Mouse (Mus musculus): ENCODE measurements around the gene Cops4.

Gene Cops4

DNA sequence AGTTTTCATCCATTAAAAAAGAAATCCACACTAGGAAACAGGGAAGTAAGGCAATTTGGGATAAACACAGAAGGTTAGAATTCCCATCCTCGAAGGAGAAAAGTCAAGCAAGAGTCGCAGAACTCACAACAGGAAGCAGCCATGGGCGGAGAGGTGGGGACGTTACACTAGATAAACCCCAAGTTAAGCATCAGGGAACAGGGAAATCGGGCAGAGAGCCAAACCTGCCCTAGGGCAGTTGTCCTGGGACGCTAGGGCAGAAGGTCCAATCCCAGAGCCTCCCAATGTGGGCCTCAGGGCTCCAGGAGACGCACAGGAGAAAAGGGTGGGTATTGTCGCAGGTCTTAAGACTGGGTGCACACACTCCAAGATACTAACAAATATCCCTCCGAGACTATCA lies 39.4 kb downstream of the Cops4 start:
- Histone ChIP-seq H3K27me3 (ENCODE audit: control insufficient read depth, insufficient read depth, low read length, poor library complexity, severe bottlenecking) (no peaks in the 10 kb centered on the region), H3K36me3 (ENCODE audit: control insufficient read depth, insufficient read depth, low read length, poor library complexity, severe bottlenecking) (peaks cover 9% of the 10 kb centered on the region)
- no peak for DNase-seq (ENCODE audit: low read depth, low spot score)

GRCm38 (mm10) chr5:100558783-100559182 lies 40.7 kb downstream of the Cops4 start:
- DNase-seq (ENCODE audit: low read depth, low spot score) = no peak

DNA sequence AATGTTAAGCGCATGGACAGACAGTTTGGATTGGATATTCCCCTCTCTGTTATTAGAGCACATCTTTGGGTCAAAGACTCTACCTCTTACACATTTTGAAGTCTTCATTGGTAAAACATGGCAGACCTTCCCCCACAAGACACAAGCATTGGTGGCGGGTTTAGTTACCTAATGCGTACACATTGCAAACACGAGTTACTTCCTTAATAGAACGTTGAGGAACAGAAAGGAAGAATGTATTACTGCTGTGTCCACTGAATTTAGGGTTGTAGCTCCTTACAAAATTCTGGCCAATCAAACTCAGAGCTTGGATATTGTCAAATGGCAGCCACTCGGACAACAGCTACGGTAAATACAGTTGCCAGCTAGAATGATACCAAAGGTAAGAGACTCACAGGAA lies 41.2 kb downstream of the Cops4 start:
- Histone ChIP-seq H3K27me3 (ENCODE audit: control insufficient read depth, insufficient read depth, low read length, poor library complexity, severe bottlenecking) (no peaks in the 10 kb centered on the region), H3K36me3 (ENCODE audit: control insufficient read depth, insufficient read depth, low read length, poor library complexity, severe bottlenecking) (peaks cover 7% of the 10 kb centered on the region)
- no peak for DNase-seq (ENCODE audit: low read depth, low spot score)

More at GRCm38 (mm10) chr5:100558783-100559182, 40.7 kb downstream of the Cops4 start:
- Histone ChIP-seq H3K36me3 (ENCODE audit: control insufficient read depth, insufficient read depth, low read length, poor library complexity, severe bottlenecking) (peaks cover 7% of the 10 kb centered on the region), H3K27me3 (ENCODE audit: control insufficient read depth, insufficient read depth, low read length, poor library complexity, severe bottlenecking) (no peaks in the 10 kb centered on the region)

- Histone ChIP-seq H3K27me3 (ENCODE audit: control insufficient read depth, insufficient read depth, low read length, poor library complexity, severe bottlenecking) (no peaks in the 10 kb centered on the region), H3K36me3 (ENCODE audit: control insufficient read depth, insufficient read depth, low read length, poor library complexity, severe bottlenecking) (peaks cover 5% of the 10 kb centered on the region)
- peak; percentile 58 for DNase-seq (ENCODE audit: low read depth, low spot score)
These were observed 44.6 kb downstream of the Cops4 start for GRCm38 (mm10) chr5:100562702-100563101.

GRCm38 (mm10) chr5:100566798-100567197 lies 48.7 kb downstream of the Cops4 start:
- no peak for DNase-seq (ENCODE audit: low read depth, low spot score)
- H3K36me3 ChIP-seq (ENCODE audit: control insufficient read depth, insufficient read depth, low read length, poor library complexity, severe bottlenecking) = no peaks in the 10 kb centered on the region
- no peaks in the 10 kb centered on the region for H3K27me3 ChIP-seq (ENCODE audit: control insufficient read depth, insufficient read depth, low read length, poor library complexity, severe bottlenecking)

- Histone ChIP-seq H3K27me3 (ENCODE audit: control insufficient read depth, insufficient read depth, low read length, poor library complexity, severe bottlenecking) (no peaks in the 10 kb centered on the region), H3K36me3 (ENCODE audit: control insufficient read depth, insufficient read depth, low read length, poor library complexity, severe bottlenecking) (no peaks in the 10 kb centered on the region)
- no peak for DNase-seq (ENCODE audit: low read depth, low spot score)
These were observed 49.3 kb downstream of the Cops4 start for GRCm38 (mm10) chr5:100567258-100568032.

DNA sequence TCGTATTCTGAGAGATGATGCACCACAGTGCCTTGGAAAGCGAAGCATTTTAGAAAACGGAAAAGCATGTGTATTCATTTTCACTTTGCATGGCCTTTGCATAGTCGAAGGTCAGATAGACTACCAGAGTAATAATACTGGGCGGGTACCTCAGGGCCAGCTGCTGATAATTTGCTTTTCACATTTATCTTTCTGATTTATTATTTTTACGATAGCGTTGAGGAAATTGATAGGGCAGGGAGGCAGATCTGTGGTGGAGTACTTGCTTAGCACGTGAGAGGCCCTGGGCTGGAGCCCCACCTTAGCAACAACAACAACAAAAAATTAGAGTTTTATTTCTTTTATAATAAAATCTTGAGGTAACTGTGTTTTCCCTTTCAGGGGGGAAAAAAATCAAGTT lies 50.1 kb downstream of the Cops4 start:
- no peak for DNase-seq (ENCODE audit: low read depth, low spot score)

GRCm38 (mm10) chr5:100568802-100569201 lies 50.7 kb downstream of the Cops4 start:
- DNase-seq (ENCODE audit: low read depth, low spot score) = no peak

More for the DNA sequence above, 50.1 kb downstream of the Cops4 start:
- Histone ChIP-seq H3K27me3 (ENCODE audit: control insufficient read depth, insufficient read depth, low read length, poor library complexity, severe bottlenecking) (no peaks in the 10 kb centered on the region), H3K36me3 (ENCODE audit: control insufficient read depth, insufficient read depth, low read length, poor library complexity, severe bottlenecking) (no peaks in the 10 kb centered on the region)

DNA sequence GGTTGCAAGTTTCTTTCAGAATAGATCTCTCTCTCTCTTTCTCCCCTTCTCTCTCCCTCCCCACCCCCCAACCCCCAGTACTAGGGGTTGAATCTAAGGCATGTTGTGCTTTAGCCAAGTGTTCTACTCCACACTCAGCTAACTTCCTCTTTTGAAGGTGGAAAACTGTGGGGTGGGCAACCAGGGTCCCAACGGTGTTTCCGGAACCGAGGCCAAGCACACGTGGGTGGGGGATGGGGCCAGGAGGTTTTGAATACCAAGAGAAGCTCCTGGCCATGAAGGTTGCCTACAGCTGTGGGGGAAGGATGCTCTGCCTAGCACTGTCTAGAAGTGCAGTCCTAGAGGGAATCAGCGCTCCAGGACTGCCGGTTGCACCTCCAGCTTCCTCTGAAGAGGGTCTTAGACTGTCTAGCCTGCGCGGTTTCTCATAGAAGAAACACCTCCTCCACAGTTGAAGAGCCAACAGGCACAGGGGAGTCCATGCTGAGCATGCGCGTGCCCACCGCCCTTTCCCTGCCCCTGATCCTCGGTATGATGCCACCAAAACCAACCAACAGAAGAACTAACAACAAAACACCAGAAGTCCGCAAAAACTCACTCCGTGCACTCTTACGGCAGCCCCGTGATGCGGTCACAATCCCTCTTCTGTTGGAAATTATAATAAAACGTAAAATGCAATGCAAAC lies 51.3 kb downstream of the Cops4 start:
- H3K27me3 ChIP-seq (ENCODE audit: control insufficient read depth, insufficient read depth, low read length, poor library complexity, severe bottlenecking) = no peaks in the 10 kb centered on the region
- peak; percentile 71 for DNase-seq (ENCODE audit: low read depth, low spot score)

More at GRCm38 (mm10) chr5:100568802-100569201, 50.7 kb downstream of the Cops4 start:
- Histone ChIP-seq H3K36me3 (ENCODE audit: control insufficient read depth, insufficient read depth, low read length, poor library complexity, severe bottlenecking) (no peaks in the 10 kb centered on the region), H3K27me3 (ENCODE audit: control insufficient read depth, insufficient read depth, low read length, poor library complexity, severe bottlenecking) (no peaks in the 10 kb centered on the region)

GRCm38 (mm10) chr5:100569997-100570595 lies 52.0 kb downstream of the Cops4 start:
- Histone ChIP-seq H3K36me3 (ENCODE audit: control insufficient read depth, insufficient read depth, low read length, poor library complexity, severe bottlenecking) (no peaks in the 10 kb centered on the region), H3K27me3 (ENCODE audit: control insufficient read depth, insufficient read depth, low read length, poor library complexity, severe bottlenecking) (no peaks in the 10 kb centered on the region)
- peak; percentile 63 for DNase-seq (ENCODE audit: low read depth, low spot score)

More for the DNA sequence above, 51.3 kb downstream of the Cops4 start:
- no peaks in the 10 kb centered on the region for H3K36me3 ChIP-seq (ENCODE audit: control insufficient read depth, insufficient read depth, low read length, poor library complexity, severe bottlenecking)

DNA sequence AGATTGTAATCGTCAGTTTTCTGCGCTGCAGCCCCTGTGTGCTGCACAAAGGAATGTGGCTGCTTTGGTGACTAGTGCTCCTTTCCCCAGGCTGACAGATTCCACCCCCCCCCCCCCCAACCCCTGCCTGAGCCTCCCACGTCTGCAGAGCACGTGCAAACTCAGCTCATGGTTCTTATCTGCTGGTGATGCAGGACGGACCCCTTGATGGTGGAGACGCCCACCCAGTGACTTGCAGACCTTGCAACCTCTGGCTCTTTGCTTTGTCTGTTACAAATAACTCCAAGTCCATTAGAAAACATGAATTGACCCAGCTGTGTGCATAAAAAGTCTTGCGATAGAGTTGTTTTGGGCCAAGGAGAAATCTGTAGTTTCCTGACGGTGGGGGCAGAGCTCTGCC lies 52.6 kb downstream of the Cops4 start:
- no peaks in the 10 kb centered on the region for H3K27me3 ChIP-seq (ENCODE audit: control insufficient read depth, insufficient read depth, low read length, poor library complexity, severe bottlenecking)
- peak; percentile 47 for DNase-seq (ENCODE audit: low read depth, low spot score)

DNA sequence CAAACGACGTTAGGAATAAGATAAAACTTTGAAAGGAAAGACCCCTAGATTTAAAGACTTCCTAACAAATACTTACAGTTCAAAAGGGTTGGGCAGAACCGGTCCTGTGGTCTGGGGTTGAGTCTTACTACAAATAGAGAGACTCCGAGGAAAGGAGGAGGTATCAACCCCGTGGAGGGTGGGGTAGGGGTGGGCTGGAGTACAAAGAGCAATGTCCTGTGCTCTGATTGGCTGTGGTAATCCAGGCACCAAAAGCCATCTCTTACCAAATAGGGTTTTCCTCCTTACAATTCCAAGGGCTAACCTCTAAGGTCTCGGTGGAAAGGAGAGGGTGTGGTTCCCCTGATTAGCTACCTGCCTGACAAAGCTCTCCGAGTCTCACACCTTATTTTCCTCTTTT lies 54.0 kb downstream of the Cops4 start, which contains the start of gene Plac8:
TSS of gene Plac8 (minus strand) at position 177 of the 400 bp plus-strand sequence.
- no peaks in the 10 kb centered on the region for H3K27me3 ChIP-seq (ENCODE audit: control insufficient read depth, insufficient read depth, low read length, poor library complexity, severe bottlenecking)
- DNase-seq (ENCODE audit: low read depth, low spot score) = peak; percentile 46

More for the DNA sequence above, 52.6 kb downstream of the Cops4 start:
- no peaks in the 10 kb centered on the region for H3K36me3 ChIP-seq (ENCODE audit: control insufficient read depth, insufficient read depth, low read length, poor library complexity, severe bottlenecking)

GRCm38 (mm10) chr5:100573256-100573655 lies 55.1 kb downstream of the Cops4 start:
- no peaks in the 10 kb centered on the region for H3K36me3 ChIP-seq (ENCODE audit: control insufficient read depth, insufficient read depth, low read length, poor library complexity, severe bottlenecking)
- DNase-seq (ENCODE audit: low read depth, low spot score) = no peak
- no peaks in the 10 kb centered on the region for H3K27me3 ChIP-seq (ENCODE audit: control insufficient read depth, insufficient read depth, low read length, poor library complexity, severe bottlenecking)

More for the DNA sequence above, 54.0 kb downstream of the Cops4 start, which contains the start of gene Plac8:
- H3K36me3 ChIP-seq (ENCODE audit: control insufficient read depth, insufficient read depth, low read length, poor library complexity, severe bottlenecking) = no peaks in the 10 kb centered on the region

- no peaks in the 10 kb centered on the region for H3K27me3 ChIP-seq (ENCODE audit: control insufficient read depth, insufficient read depth, low read length, poor library complexity, severe bottlenecking)
- H3K36me3 ChIP-seq (ENCODE audit: control insufficient read depth, insufficient read depth, low read length, poor library complexity, severe bottlenecking) = no peaks in the 10 kb centered on the region
- no peak for DNase-seq (ENCODE audit: low read depth, low spot score)
These were observed 56.7 kb downstream of the Cops4 start for GRCm38 (mm10) chr5:100574771-100575170.

Measured in splenic B cell, adult 2 months (primary cell).